Mouse (Mus musculus): ENCODE results near the gene Dlg1.
A peak's percentile ranks its signal among the peaks of the same experiment; 100 is the strongest.
"Not testable (repeated sequence)": the region's sequence is repeated elsewhere in the genome, so short reads cannot be mapped to it uniquely, and the experiment has no call there.

The Dlg1 gene

DNA sequence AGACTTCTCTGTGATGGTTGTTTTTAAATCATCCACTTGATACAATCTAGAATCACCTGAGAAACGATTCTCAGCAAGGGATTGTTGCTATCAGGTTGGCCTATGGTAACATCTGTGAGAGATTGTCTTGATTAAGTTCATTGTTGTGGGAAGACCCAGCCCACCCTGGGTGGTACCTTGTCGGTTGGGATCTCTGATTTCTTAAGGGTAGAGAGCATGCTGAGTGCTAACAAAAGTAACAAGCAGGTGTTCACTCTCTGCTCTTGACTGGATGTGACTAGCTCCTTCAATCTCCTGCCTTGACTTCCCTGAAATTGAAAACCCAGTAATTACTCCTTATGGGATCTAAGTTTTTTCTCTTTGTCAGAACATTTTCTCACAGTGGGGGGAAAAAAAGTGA, 5.7 kb upstream of the Dlg1 start:
- DNase-seq = no peak

DNA sequence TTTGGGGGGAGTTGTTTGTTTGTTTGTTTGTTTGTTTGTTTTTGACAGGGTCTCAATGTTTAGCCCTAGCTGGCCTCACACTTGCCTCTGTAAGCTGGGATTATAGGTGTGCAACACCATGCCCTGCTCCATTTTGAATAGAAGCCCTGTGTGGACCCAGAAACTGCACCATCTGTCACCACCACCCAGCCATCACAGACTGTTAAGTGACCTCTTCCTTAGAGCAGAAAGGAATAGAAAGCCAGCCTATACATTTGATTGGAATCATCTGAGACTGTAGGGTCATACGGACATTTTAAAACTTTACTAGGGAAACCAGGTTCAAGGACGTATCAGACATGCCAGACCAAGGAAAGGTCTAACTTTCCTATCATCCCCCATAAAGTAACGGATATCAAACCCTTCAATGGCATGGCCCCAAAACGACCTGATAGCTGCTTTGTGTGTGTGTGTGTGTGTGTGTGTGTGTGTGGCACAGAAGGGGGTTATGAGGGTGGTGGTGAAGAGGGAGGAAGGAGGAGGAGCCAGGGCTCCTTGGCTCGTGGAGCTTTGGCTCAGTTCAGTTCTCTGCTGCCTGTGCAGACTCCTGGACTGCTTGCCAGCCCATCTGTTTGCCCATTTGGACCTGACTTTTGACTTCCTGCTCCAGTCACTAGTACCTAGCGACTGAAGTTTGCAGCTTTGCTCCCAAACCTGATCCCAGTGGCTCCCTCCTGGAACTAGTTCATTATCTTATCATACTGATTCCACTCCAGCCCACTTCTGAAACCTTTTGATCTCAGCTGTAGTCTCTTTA, 4.5 kb upstream of the Dlg1 start:
- no peak for DNase-seq

DNA sequence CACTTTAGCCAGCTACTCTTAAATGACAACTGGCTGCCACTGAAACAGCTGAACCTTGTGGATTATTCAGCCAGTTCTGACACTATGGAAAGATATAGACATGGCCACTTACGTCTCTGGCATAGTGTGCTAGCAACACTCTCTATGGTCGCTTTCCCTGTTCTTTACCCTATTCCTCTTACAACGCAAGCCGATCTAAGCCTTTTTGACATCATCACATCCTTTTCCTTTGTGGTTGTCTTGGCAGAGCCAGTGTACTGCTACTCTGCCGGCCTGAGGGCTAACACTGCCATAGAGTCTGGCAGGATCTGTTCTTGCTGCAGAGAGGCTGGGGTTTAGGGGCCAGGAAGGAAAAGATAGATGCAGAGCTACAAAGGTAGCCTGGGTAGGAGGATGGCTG, 3.8 kb upstream of the Dlg1 start:
- DNase-seq = no peak

DNA sequence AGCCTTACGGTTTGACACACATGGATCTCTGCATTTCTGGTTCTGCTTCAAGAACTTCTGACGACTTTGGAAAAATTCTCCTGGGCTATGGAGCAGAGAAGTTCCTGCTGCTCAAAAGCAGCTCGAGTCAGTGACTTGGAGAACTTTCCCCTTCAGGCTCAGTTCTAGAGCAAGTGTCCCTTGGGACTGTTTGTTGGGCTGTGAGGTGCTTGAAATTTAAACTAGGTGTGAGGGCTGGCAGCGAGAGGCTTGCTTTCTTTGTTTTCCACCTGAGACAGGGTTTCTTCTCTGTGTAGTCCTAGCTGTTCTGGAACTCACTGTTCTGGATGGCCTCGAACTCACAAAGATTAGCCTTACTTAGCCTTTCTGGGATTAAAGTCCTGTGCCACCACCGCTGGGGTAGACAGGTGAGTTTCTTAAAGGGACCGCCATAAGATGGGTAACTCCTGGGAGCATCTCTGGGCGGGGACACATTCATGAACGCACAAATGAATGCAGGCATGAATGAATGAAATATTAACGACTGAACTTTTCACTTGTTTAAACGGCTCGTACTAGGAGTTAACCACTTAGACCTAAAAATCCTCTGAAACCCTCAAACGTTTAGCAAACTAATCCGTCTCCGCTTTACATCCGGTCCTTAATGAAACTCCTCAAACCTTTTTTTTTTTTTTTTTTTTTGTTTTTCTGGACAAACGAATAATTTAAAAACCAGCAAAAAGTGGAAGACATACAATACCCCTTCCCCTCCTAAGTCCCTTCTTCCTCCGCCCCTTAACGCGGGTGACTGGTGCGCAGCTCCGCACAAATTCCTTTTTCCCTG, 476 bp upstream of the Dlg1 start:
- no peak for DNase-seq

DNA sequence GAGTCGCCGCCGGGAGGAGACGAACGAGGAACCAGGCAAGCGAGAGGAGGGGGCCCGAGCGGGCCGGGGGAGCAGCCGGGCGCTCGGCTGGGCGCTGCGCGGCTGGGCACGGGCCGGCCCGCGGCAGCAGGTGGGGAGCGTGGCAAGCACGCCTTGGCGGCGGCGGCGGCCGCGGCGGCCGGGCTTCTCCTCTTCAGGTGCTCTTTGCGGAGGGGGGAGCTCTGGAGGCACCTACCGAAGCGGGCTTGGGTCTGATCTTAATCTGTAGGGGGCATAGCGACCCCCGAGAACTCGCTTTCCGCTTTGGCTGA, 999 bp downstream of the Dlg1 start:
- no peak for DNase-seq

DNA sequence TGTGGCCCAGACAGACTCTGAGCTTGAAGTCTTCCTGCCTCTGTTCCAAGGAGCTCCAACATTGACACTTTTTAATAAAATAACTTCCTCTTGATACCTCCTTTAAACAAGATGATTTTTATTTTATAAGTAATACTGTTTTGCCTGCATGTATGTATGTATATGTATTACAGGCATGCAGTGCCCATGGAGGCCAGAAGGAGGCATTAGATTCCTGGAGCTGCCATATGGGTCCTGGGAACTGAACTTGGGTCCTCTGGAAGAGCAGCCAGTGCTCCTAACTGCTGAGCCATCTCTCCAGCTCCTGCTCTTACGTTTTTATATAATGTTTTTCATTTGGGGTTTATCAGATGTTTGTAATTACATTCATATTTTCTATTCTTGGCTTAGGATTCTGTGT, 9.0 kb downstream of the Dlg1 start:
- no peak for DNase-seq

DNA sequence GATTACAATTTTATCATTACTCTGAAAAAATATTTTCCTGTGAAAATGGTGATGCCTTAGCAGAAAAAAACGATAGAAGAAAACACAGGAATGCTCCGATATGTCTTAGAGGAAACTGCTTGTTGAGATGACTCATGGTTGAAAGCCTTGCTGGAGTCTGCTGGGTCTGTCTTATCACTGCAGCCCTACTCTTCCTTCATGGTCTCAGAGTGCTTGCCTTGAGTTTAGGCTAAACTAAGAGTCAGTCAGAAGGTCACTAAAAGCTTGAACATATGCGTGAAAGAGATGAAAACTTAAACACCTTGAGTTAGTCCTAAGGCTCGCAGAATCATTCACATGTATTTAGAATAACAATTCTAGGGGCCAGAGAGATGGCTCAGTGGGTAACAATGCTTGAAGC, 14.2 kb downstream of the Dlg1 start:
- no peak for DNase-seq

DNA sequence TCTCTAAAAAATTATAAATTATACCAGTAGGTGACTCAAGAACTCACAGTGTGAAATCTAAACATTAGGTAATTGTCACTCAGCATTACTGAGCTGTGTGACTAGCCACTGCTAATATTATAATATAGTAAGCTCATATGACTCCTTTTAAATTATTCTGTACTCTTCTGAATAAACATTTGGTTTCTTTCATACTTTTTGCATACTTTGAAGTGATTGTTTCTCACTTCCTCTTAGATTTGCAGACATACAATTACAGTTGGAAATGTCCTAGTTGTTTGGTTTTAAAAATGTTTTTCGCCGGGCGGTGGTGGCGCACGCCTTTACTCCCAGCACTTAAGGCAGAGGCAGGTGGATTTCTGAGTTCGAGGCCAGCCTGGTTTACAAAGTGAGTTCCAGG, 19.0 kb downstream of the Dlg1 start:
- DNase-seq = no peak

DNA sequence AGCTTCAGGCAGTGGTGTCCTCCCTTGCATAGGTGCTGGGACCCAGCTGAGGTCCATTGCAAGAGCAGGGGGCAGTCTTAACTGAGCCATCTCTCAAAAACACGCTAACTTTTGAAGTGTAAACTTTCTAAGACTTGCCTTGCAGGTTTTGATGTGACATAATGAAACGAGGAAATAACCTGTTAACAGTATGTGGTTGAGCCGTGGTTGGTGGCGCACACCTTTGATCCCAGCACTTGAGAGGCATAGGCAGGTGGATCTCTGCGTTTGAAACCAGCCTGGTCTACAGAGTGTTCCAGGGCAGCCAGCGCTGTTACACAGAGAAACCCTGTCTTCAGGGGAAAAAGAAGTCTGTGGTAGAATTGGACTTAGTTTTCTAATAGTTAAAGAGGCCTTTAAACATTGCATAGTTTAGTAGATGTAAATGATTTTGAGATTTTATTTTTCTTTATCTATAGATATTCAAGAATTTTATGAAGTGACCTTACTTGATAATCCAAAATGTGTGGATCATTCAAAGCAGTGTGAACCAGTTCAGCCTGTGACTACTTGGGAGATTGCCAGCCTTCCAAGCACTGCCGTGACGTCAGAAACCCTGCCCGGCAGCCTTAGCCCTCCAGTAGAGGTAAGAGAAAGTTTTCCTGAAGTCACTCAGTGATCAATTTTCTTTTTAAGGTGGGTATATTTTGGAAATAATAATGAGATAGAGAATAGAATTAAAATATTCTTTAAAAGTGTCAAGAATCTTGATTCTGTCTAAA, 20.6 kb downstream of the Dlg1 start:
- DNase-seq = peak; percentile 72

DNA sequence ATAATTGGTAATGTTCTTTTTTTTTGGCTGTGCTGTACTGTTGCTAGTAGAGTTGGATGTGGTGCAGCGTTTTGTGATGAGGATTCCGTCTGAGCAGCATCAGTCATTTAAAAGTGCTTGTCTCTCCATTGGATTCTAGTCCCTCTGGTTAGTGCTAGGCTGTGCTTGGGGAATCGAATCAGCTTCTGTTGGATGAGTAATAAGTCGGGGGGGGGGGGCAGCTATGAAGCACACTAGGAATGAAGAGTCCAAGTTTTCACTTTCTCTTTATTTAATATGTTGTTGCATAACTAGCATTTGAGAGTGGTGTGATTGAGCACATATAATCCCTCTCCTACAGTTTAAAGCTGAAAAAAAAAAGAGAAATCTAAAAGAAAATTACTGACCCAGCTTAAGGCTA, 21.5 kb downstream of the Dlg1 start:
- no peak for DNase-seq

DNA sequence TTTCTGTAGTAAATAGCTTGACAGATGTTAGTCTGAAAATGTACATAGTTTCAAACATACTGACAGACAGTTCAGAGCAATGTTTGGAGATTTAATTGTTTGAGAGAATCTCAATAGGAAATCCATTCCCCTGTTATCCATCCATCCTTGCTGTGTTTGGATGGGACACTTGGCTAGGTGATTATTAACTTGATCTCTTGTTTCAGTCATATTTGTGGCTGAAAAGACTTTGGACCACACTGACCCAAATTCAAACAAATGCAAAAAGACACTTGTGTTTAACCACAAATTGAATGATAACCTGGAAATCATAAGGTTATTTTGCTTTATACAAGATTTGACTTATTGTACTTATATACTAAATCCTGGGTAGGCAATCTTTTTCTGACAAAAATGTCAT, 24.5 kb downstream of the Dlg1 start:
- no peak for DNase-seq

DNA sequence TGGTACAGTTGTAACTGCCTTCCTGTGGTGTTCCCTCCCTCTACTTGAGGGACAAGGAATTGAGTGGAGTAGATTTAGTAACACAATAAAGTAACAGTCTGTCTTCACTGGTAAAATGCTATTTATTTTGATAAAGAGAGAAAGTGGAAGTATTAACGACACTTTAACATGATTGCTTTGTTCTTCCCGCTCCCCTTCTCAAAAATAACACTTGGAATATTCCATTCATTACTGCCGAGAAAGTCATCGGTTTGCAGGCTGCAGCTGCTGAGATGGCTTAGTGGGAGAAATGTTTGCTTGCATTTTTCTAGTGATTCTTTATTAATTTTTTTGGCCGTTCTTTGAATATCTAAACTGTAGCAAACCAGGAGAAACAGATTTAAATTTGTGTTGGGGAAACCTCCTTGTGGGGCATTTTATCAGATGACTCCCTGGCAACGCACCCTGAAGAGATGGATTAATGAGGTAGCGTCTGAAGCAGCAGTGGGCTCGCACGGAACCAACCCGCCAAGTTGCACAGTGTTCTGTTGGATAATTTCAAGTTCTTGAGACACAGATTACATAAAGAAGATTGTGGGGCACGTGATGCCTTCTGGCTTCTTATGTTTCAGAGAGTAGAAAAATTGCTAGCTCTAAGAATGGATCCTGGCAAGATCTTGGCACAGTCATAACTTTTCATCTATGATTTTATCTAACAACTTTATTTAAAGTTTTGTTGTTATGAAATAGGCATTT, 32.2 kb downstream of the Dlg1 start:
- no peak for DNase-seq

DNA sequence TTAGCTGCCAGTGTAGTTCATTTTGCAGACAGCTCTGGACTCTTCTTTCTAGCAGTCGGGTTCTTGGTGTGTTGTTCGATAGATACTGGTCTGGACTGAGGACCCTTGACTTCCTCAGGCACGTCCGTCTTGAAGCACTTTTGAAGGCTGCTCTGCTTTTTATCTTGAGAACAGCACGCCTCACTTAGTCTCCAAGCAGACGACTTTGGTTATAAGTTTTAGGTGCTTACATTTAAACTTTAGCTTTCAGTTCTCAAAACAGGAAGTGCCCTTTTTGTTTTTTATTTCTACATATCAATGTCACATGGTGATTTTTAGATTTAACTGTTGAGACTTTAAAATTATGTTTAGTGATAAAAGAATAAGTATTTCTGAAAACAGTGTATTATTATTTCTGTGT, 33.1 kb downstream of the Dlg1 start:
- no peak for DNase-seq

DNA sequence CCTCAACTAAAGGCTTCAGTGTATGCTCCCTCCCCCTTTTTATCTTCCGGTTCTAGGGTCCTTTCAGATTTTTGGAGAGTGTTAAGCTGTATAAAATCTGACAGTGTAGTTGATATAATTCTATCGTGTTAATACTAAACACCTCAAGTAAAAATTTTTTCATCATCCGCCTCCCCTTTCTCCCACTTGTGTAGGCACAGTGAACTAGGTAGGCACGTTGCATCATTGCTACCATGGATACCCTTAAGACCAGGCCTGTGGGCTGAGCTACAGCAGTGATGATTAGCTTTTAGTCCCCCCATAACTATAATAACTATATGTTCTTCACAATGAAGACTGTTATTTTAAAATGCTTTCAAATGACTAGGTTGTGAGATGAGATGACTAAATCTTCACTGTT, 34.1 kb downstream of the Dlg1 start:
- DNase-seq = no peak

DNA sequence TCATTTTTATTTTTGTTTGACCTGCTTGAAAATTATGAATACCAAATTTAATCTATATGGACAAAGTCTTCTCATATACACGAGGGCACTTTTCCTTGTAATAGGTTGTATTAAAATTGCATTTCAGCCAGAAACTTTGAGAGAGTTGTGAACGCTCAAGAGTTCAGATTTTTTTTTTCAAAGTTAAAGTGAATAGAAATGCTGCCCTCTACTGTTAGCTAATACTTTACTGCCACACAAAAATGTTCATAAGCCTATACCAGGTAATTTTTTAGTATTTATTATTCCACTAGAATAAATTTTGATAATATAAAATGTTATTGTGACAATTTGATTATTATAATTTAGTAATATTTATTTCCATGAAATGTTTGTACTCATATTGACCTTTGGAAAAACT, 42.0 kb downstream of the Dlg1 start:
- DNase-seq = no peak

DNA sequence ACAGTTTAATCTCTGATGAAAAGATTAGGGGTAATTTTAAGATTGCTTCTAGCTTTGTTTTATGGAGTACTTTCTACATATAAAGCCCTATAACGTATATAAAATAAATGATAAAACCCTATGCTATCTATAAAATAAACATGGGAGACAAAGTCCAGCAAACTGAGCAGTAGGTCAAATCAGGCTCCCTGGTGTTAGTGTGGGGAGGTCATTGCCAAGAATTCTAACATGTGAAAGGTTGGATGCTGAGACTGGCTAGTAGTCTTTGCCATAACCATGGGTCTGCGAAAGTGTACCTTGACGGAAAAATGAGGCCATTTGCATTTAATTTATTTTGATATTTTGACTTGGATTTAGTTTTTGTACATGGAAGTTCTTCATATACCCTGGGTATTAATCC, 42.7 kb downstream of the Dlg1 start:
- no peak for DNase-seq

DNA sequence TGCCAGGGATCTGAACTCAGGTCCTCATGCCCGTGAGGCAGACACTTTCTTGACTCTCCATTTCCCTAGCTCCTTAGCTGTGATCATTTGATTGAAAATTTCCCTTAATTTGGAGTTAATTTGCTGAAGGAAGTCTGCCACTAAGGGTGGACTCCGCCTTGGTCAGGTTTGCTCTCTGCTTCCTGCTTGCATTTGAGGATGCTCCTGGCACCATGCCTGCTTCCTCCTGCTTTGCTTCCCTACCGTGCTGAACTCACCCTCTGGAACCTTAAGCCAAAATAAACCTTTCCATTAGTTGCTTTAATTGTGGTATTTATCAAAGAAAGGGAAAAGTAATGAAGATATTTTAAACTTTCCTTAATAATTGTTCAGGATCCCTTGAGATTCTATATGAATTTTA, 44.1 kb downstream of the Dlg1 start:
- DNase-seq = peak; percentile 35

DNA sequence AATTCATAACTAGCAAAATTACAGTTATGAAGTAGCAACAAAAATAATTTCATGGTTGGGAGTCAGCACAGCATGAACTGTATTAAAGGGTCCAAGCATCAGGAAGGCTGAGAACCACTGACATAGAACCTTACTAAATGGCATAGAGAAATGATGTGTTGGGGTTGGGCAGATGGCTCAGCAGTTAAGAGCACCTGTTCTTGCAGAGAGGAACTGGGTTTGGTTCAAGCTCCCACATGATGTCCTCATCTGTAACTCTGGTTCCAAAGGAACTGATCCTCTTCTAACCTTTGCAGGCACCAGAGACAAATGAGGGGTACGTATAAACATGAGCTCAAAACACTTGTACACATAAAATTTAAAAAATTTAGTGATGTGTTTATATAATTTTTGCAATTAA, 59.7 kb downstream of the Dlg1 start:
- no peak for DNase-seq

DNA sequence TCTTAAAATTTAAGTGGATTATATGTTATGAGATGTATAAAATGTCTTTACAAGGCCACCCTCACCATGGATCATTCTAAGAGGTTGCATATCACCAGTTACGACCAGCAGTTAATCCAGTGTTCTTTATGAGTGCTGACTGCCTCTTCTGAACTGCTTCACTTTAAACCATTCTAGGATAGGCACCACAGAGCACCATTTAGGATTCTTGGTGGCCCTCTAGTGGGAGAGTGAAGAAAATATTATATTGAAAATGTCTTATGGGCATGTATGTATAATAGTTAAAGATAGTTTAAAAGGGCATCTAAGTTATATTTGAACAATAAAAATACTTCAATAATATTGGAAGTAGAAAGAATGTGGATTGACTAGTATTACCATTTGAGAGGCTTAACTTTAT, 60.9 kb downstream of the Dlg1 start:
- DNase-seq = peak; percentile 26

DNA sequence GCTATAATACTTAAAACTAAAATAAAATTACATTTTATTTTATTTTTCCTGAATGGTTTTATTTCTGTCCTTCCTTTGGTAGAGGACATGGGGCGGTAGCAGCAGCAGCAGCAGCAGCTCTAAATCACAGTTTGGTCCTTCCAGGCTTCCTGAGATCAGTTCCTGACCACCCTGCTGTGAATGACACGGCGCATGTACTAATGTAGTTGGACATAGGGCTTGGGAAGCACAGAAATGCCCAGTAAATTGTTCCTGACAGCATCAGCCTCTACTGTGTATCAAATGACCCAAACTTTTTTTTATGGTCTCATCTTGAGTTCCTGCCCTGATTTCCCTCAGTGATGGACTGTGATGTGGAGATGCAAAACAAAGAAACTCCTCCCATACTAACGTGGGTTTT, 61.6 kb downstream of the Dlg1 start:
- DNase-seq = no peak

DNA sequence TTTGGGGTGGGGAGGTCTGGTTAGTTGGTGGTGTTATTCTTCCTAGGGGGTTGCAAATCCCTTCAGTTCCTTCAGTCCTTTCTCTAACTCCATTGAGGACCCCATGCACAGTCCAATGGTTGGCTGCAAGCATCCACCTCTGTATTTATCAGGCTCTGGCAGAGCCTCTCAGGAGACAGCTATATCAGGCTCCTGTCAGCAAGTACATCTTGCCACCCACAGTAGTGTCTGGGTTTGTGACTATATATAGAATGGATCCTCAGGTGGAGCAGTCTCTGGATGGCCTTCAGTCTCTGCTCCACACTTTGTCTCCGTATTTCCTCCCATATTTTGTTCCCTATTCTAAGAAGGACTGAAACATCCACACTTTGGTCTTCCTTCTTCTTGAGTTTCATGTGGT, 67.7 kb downstream of the Dlg1 start:
- not testable (repeated sequence) for DNase-seq

DNA sequence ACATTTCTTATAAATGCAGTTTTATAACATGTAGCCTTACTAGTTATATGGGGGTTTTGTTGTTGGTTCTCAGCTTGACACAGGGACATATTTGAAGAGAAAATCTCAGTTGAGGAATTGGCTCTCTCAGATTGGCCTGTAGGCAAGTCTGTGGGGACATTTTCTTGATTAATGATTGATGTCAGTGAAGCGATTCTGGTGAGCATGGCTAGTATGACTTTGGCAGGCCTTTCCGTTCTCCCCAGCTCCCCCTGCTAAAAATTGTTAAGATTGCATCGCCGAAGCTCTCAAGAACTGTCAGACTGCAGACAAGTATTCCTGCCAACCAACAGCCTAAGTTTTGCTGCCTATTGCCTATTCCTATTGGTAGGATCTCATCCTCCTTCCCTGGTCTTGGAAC, 73.8 kb downstream of the Dlg1 start:
- DNase-seq = no peak

DNA sequence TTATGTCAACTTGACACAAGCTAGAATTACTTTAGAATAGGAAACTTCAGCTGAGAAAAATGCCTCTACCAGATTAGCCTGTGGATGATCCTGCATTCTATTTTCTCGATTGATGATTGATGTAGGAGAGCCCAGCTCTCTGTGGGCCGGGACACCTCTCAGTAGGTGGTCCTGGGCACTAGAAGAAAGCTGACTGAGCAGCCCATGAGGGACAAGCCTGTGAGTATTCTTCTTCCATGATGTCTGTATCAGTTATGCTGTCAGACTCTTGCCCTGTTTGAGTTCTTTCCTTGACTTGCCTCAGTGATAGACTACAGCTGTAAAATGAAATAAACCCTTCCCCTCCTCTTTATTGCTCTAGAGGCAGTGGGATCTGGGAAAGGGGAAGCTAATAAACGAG, 74.5 kb downstream of the Dlg1 start:
- no peak for DNase-seq
